In the genomic region with DNA sequence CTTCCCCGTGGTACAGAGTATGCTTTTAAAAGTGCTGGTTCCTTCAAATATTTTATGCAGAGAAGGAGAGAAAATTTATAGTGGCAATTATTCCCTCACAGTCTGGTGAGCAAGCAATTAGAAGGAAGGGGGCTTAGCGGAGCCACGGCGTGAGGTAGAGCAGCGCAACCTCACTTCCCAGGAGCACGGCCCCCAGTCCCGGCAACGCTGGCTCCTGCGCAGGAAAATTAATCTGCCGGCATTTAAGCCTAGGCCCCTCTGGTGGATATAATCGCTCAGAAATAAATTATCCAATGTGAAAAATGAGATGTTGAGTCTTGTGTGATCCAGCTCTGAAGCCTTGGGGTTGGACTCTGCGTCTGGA, we compare ENCODE assay signal across 18 mouse cellular contexts. TPM values are rescaled to one million over a fixed set of nuclear protein-coding genes. Genes with fewer than 3 reads are reported as not detected.
DNase-seq lines count a peak whose midpoint lies in the region; ATAC-seq and TF ChIP-seq lines count a peak whose summit lies in the region.
"Had no signal": no experiment of that assay in that cellular context is flagged by ENCODE, and none has a peak within 500 bp of the region (broad histone marks: within the 10 kb centered on the region; RNA-seq: fewer than 3 reads in every experiment).

No protein-coding gene starts in this region.

- H3K4me1 ChIP-seq in forebrain, embryonic 13.5 days: peaks cover 11% of the 10 kb centered on the region
- peaks cover 49% of the 10 kb centered on the region for H3K4me1 ChIP-seq in forebrain, embryonic 10.5 days
- peaks cover 7% of the 10 kb centered on the region for H3K4me1 ChIP-seq in kidney, postnatal 0 days (replicated peaks; ENCODE audit: insufficient read depth, low read length)
- peaks cover 6% of the 10 kb centered on the region; the same call in 1 of the 2 replicates for H3K4me1 ChIP-seq in hindbrain, postnatal 0 days (ENCODE audit: insufficient read depth, low read length)
- H3K4me1 ChIP-seq in neural tube, embryonic 14.5 days (ENCODE audit: control insufficient read depth, insufficient read depth, low read length): peaks cover 30% of the 10 kb centered on the region
- H3K4me1 ChIP-seq: stomach, embryonic 15.5 days had no signal

- no peak for ATAC-seq in forebrain, embryonic 13.5 days
- no peak for ATAC-seq in kidney, postnatal 0 days (replicated peaks; ENCODE audit: low FRiP score, low read depth)
- no peak for ATAC-seq in hindbrain, postnatal 0 days
- ATAC-seq in neural tube, embryonic 14.5 days (ENCODE audit: low read depth): peak; percentile 68; the same call in 1 of the 2 replicates
- ATAC-seq: intestine, embryonic 15.5 days; lung, postnatal 0 days had no signal

- no peak overlapping the region for H3K4me3 ChIP-seq in forebrain, embryonic 13.5 days
- no peak overlapping the region for H3K4me3 ChIP-seq in forebrain, embryonic 10.5 days
- H3K4me3 ChIP-seq in kidney, postnatal 0 days (replicated peaks; ENCODE audit: low read depth, low read length): no peak overlapping the region
- H3K4me3 ChIP-seq in hindbrain, postnatal 0 days (ENCODE audit: low read length): no peak overlapping the region
- no peak overlapping the region for H3K4me3 ChIP-seq in neural tube, embryonic 14.5 days (ENCODE audit: low read depth, low read length)
- H3K4me3 ChIP-seq: embryonic facial prominence, embryonic 12.5 days; intestine, embryonic 15.5 days; left cerebral cortex, adult 2 months; liver, embryonic 15.5 days; stomach, embryonic 15.5 days had no signal

- H3K9me3 ChIP-seq in forebrain, embryonic 13.5 days (replicated peaks): no peaks in the 10 kb centered on the region
- H3K9me3 ChIP-seq in forebrain, embryonic 10.5 days: no peaks in the 10 kb centered on the region
- no peaks in the 10 kb centered on the region for H3K9me3 ChIP-seq in kidney, postnatal 0 days (replicated peaks; ENCODE audit: low read length)
- H3K9me3 ChIP-seq in hindbrain, postnatal 0 days (ENCODE audit: low read length): no peaks in the 10 kb centered on the region
- no peaks in the 10 kb centered on the region for H3K9me3 ChIP-seq in neural tube, embryonic 14.5 days (ENCODE audit: control insufficient read depth, low read length)
- H3K9me3 ChIP-seq: embryonic facial prominence, embryonic 12.5 days; intestine, embryonic 15.5 days; liver, embryonic 15.5 days; stomach, embryonic 15.5 days had no signal

- DNase-seq in forebrain, embryonic 10.5 days (ENCODE audit: extremely low spot score, low spot score): no peak
- no peak for DNase-seq in kidney, postnatal 0 days (ENCODE audit: low spot score)
- DNase-seq in kidney, adult 11 months: no peak
- peak; percentile 47 for DNase-seq in hindbrain, postnatal 0 days (ENCODE audit: low spot score)
- no peak for DNase-seq in urinary bladder, postnatal 36 days (ENCODE audit: low spot score in 2 of 2)
- DNase-seq: adrenal gland, adult 2 months; cerebellum, adult 11-12 months; heart, postnatal 14 days; right cerebral cortex, postnatal 14 days had no signal

- 63% methylated on average over 12 of the region's 12 CpGs for WGBS in forebrain, embryonic 13.5 days
- 89% methylated on average over 12 of the region's 12 CpGs for WGBS in forebrain, embryonic 10.5 days
- 29% methylated on average over 12 of the region's 12 CpGs for WGBS in kidney, postnatal 0 days
- 52% methylated on average over 12 of the region's 12 CpGs for WGBS in hindbrain, postnatal 0 days
- WGBS in neural tube, embryonic 14.5 days: 33% methylated on average over 12 of the region's 12 CpGs

- TF ChIP-seq CTCF in kidney, postnatal 0 days (IDR thresholded peaks at IDR 0.05; ENCODE audit: low read depth): no peak
- no peak for TF ChIP-seq CTCF in hindbrain, postnatal 0 days (IDR thresholded peaks at IDR 0.05; ENCODE audit: low read depth)

- H3K9ac ChIP-seq in forebrain, embryonic 13.5 days: no peak overlapping the region
- no peak overlapping the region for H3K9ac ChIP-seq in kidney, postnatal 0 days (ENCODE audit: low read depth, low read length)
- H3K9ac ChIP-seq in hindbrain, postnatal 0 days (replicated peaks; ENCODE audit: low read length): no peak overlapping the region; the same call in 1 of the 2 replicates
- 0 out of 2 replicates have a peak overlapping the region, but pooled peaks have one; percentile 8 for H3K9ac ChIP-seq in neural tube, embryonic 14.5 days (replicated peaks; ENCODE audit: low read depth, low read length)
- H3K9ac ChIP-seq: embryonic facial prominence, embryonic 12.5 days; intestine, embryonic 15.5 days; liver, embryonic 15.5 days; stomach, embryonic 15.5 days had no signal

- peaks cover 22% of the 10 kb centered on the region for H3K36me3 ChIP-seq in forebrain, embryonic 13.5 days (ENCODE audit: poor library complexity, severe bottlenecking)
- peaks cover 43% of the 10 kb centered on the region for H3K36me3 ChIP-seq in forebrain, embryonic 10.5 days (replicated peaks)
- 0 out of 2 replicates have a peak, but pooled peaks cover 10% of the 10 kb centered on the region for H3K36me3 ChIP-seq in kidney, postnatal 0 days (ENCODE audit: insufficient read depth, low read length)
- no peaks in the 10 kb centered on the region for H3K36me3 ChIP-seq in hindbrain, postnatal 0 days (ENCODE audit: insufficient read depth, low read length)
- H3K36me3 ChIP-seq in neural tube, embryonic 14.5 days (ENCODE audit: control insufficient read depth, insufficient read depth, low read length): 0 out of 2 replicates have a peak, but pooled peaks cover 6% of the 10 kb centered on the region

- no peaks in the 10 kb centered on the region for H3K27me3 ChIP-seq in forebrain, embryonic 13.5 days
- H3K27me3 ChIP-seq in forebrain, embryonic 10.5 days (ENCODE audit: poor library complexity, severe bottlenecking): peaks cover 17% of the 10 kb centered on the region
- H3K27me3 ChIP-seq in kidney, postnatal 0 days (ENCODE audit: insufficient read depth, low read length): no peaks in the 10 kb centered on the region
- H3K27me3 ChIP-seq in hindbrain, postnatal 0 days (ENCODE audit: insufficient read depth, low read length): no peaks in the 10 kb centered on the region
- no peaks in the 10 kb centered on the region for H3K27me3 ChIP-seq in neural tube, embryonic 14.5 days (ENCODE audit: control insufficient read depth, insufficient read depth, low read length)
- H3K27me3 ChIP-seq: embryonic facial prominence, embryonic 12.5 days; intestine, embryonic 15.5 days; liver, embryonic 15.5 days; stomach, embryonic 15.5 days had no signal

- no peak overlapping the region for H3K4me2 ChIP-seq in forebrain, embryonic 13.5 days
- 0 out of 2 replicates have a peak overlapping the region, but pooled peaks have one; percentile 14 for H3K4me2 ChIP-seq in kidney, postnatal 0 days (ENCODE audit: low read length)
- H3K4me2 ChIP-seq in hindbrain, postnatal 0 days (ENCODE audit: low read depth, low read length): no peak overlapping the region
- no peak overlapping the region for H3K4me2 ChIP-seq in neural tube, embryonic 14.5 days (ENCODE audit: low read depth, low read length)
- H3K4me2 ChIP-seq: embryonic facial prominence, embryonic 12.5 days; heart, embryonic 11.5 days; intestine, embryonic 15.5 days; liver, embryonic 15.5 days; stomach, embryonic 15.5 days had no signal

- H3K27ac ChIP-seq in forebrain, embryonic 13.5 days: peak overlapping the region; percentile 25; the same call in 1 of the 2 replicates
- no peak overlapping the region for H3K27ac ChIP-seq in forebrain, embryonic 10.5 days
- H3K27ac ChIP-seq in kidney, postnatal 0 days: 0 out of 2 replicates have a peak overlapping the region, but pooled peaks have one; percentile 19
- H3K27ac ChIP-seq in hindbrain, postnatal 0 days: peak overlapping the region; percentile 36; the same call in 1 of the 2 replicates
- peak overlapping the region; percentile 70 for H3K27ac ChIP-seq in neural tube, embryonic 14.5 days (ENCODE audit: low read depth, low read length)
- H3K27ac ChIP-seq: embryonic facial prominence, embryonic 12.5 days; intestine, embryonic 15.5 days; left cerebral cortex, adult 2 months; liver, embryonic 15.5 days; stomach, embryonic 15.5 days had no signal

RNA-seq across cellular contexts. Expression of gene Engase, which starts 12.3 kb away (rescaled TPM):
- polyA plus RNA-seq in forebrain, embryonic 13.5 days (2015; fragmentation: Nextera tagmentation; extraction: Ambion mirVana): 4.5 and 5.6 TPM in 2 replicates
- polyA plus RNA-seq in forebrain, embryonic 10.5 days (2016; fragmentation: Nextera tagmentation; extraction: Ambion mirVana): 7.1 and 7.9 TPM in 2 replicates
- 5.3 and 5.8 TPM in 2 replicates for polyA plus RNA-seq in kidney, postnatal 0 days (2015; fragmentation: Nextera tagmentation; extraction: Ambion mirVana)
- total RNA-seq in hindbrain, postnatal 0 days (2014; rRNA removed): 9.0 and 20.7 TPM in 2 replicates
- 6.5 and 7.0 TPM in 2 replicates for polyA plus RNA-seq in hindbrain, postnatal 0 days (2015; fragmentation: Nextera tagmentation; extraction: Ambion mirVana)
- 5.9 and 6.0 TPM in 2 replicates for polyA plus RNA-seq in neural tube, embryonic 14.5 days (2014; fragmentation: Nextera tagmentation; extraction: Ambion mirVana)
